Mouse (Mus musculus): ENCODE results near the gene Psmb4. TPM values are rescaled to one million over a fixed set of nuclear protein-coding genes. Genes with fewer than 3 reads are reported as not detected.

Gene Psmb4
- polyA plus RNA-seq, 1 experiment from 2014 or later, result 353 TPM

GRCm38 (mm10) chr3:94878618-94879017, 8.1 kb downstream of the Psmb4 start:
- Histone ChIP-seq H3K27me3 (ENCODE audit: control insufficient read depth, insufficient read depth, low read depth, low read length) (no peaks in the 10 kb centered on the region), H3K4me1 (ENCODE audit: control insufficient read depth, insufficient read depth, low read length) (no peaks in the 10 kb centered on the region), H3K36me3 (ENCODE audit: control insufficient read depth, insufficient read depth, low read length) (peaks cover 65% of the 10 kb centered on the region), H3K9ac (ENCODE audit: low read depth, low read length) (no peak overlapping the region), H3K9me3 (replicated peaks; ENCODE audit: control insufficient read depth, low read length, poor library complexity, severe bottlenecking) (no peaks in the 10 kb centered on the region), H3K27ac (ENCODE audit: low read length) (no peak overlapping the region), H3K4me3 (ENCODE audit: low read depth, low read length) (no peak overlapping the region), H3K4me2 (ENCODE audit: low read length) (no peak overlapping the region)
- WGBS, result 90% methylated on average over 6 of the region's 6 CpGs
- no peak for ATAC-seq

GRCm38 (mm10) chr3:94869011-94869410, 17.8 kb downstream of the Psmb4 start:
- no peak overlapping the region for H3K27ac ChIP-seq (ENCODE audit: low read length)
- no peaks in the 10 kb centered on the region for H3K4me1 ChIP-seq (ENCODE audit: control insufficient read depth, insufficient read depth, low read length)
- H3K27me3 ChIP-seq (ENCODE audit: control insufficient read depth, insufficient read depth, low read depth, low read length), result no peaks in the 10 kb centered on the region
- no peak for ATAC-seq
- 98% methylated on average over 3 of the region's 3 CpGs for WGBS
- no peak overlapping the region for H3K9ac ChIP-seq (ENCODE audit: low read depth, low read length)
- peaks cover 33% of the 10 kb centered on the region for H3K36me3 ChIP-seq (ENCODE audit: control insufficient read depth, insufficient read depth, low read length)
- no peaks in the 10 kb centered on the region for H3K9me3 ChIP-seq (replicated peaks; ENCODE audit: control insufficient read depth, low read length, poor library complexity, severe bottlenecking)
- H3K4me3 ChIP-seq (ENCODE audit: low read depth, low read length), result no peak overlapping the region
- no peak overlapping the region for H3K4me2 ChIP-seq (ENCODE audit: low read length)

- no peaks in the 10 kb centered on the region for H3K27me3 ChIP-seq (ENCODE audit: control insufficient read depth, insufficient read depth, low read depth, low read length)
- H3K36me3 ChIP-seq (ENCODE audit: control insufficient read depth, insufficient read depth, low read length), result peaks cover 32% of the 10 kb centered on the region
- no peaks in the 10 kb centered on the region for H3K4me1 ChIP-seq (ENCODE audit: control insufficient read depth, insufficient read depth, low read length)
- 81% methylated on average over 2 of the region's 2 CpGs for WGBS
- H3K27ac ChIP-seq (ENCODE audit: low read length), result no peak overlapping the region
- no peak overlapping the region for H3K4me3 ChIP-seq (ENCODE audit: low read depth, low read length)
- H3K9ac ChIP-seq (ENCODE audit: low read depth, low read length), result no peak overlapping the region
- H3K4me2 ChIP-seq (ENCODE audit: low read length), result no peak overlapping the region
- H3K9me3 ChIP-seq (replicated peaks; ENCODE audit: control insufficient read depth, low read length, poor library complexity, severe bottlenecking), result no peaks in the 10 kb centered on the region
- no peak for ATAC-seq
These were observed 27.3 kb downstream of the Psmb4 start for GRCm38 (mm10) chr3:94859471-94859870.

- Histone ChIP-seq H3K9ac (ENCODE audit: low read depth, low read length) (no peak overlapping the region), H3K27ac (ENCODE audit: low read length) (no peak overlapping the region), H3K27me3 (ENCODE audit: control insufficient read depth, insufficient read depth, low read depth, low read length) (no peaks in the 10 kb centered on the region), H3K4me1 (ENCODE audit: control insufficient read depth, insufficient read depth, low read length) (peaks cover 9% of the 10 kb centered on the region; the same call in 1 of the 2 replicates), H3K36me3 (ENCODE audit: control insufficient read depth, insufficient read depth, low read length) (peaks cover 16% of the 10 kb centered on the region), H3K9me3 (replicated peaks; ENCODE audit: control insufficient read depth, low read length, poor library complexity, severe bottlenecking) (no peaks in the 10 kb centered on the region), H3K4me2 (ENCODE audit: low read length) (no peak overlapping the region), H3K4me3 (ENCODE audit: low read depth, low read length) (no peak overlapping the region)
- no peak for ATAC-seq
- WGBS, result 92% methylated on average over 3 of the region's 3 CpGs
These were observed 34.5 kb downstream of the Psmb4 start for GRCm38 (mm10) chr3:94852215-94852614.

GRCm38 (mm10) chr3:94851731-94852130, 35.0 kb downstream of the Psmb4 start:
- no peak overlapping the region for H3K27ac ChIP-seq (ENCODE audit: low read length)
- H3K9ac ChIP-seq (ENCODE audit: low read depth, low read length), result no peak overlapping the region
- H3K4me3 ChIP-seq (ENCODE audit: low read depth, low read length), result no peak overlapping the region
- no peak for ATAC-seq
- peaks cover 9% of the 10 kb centered on the region; the same call in 1 of the 2 replicates for H3K4me1 ChIP-seq (ENCODE audit: control insufficient read depth, insufficient read depth, low read length)
- 72% methylated on average over 3 of the region's 3 CpGs for WGBS
- peaks cover 16% of the 10 kb centered on the region for H3K36me3 ChIP-seq (ENCODE audit: control insufficient read depth, insufficient read depth, low read length)
- H3K27me3 ChIP-seq (ENCODE audit: control insufficient read depth, insufficient read depth, low read depth, low read length), result no peaks in the 10 kb centered on the region
- H3K4me2 ChIP-seq (ENCODE audit: low read length), result no peak overlapping the region
- H3K9me3 ChIP-seq (replicated peaks; ENCODE audit: control insufficient read depth, low read length, poor library complexity, severe bottlenecking), result no peaks in the 10 kb centered on the region

GRCm38 (mm10) chr3:94849338-94849737, 37.4 kb downstream of the Psmb4 start:
- Histone ChIP-seq H3K4me2 (ENCODE audit: low read length) (no peak overlapping the region), H3K4me1 (ENCODE audit: control insufficient read depth, insufficient read depth, low read length) (peaks cover 12% of the 10 kb centered on the region; the same call in 1 of the 2 replicates), H3K27me3 (ENCODE audit: control insufficient read depth, insufficient read depth, low read depth, low read length) (no peaks in the 10 kb centered on the region), H3K9me3 (replicated peaks; ENCODE audit: control insufficient read depth, low read length, poor library complexity, severe bottlenecking) (no peaks in the 10 kb centered on the region), H3K4me3 (ENCODE audit: low read depth, low read length) (no peak overlapping the region), H3K36me3 (ENCODE audit: control insufficient read depth, insufficient read depth, low read length) (peaks cover under 1% of the 10 kb centered on the region; the same call in 1 of the 2 replicates), H3K9ac (ENCODE audit: low read depth, low read length) (no peak overlapping the region), H3K27ac (ENCODE audit: low read length) (no peak overlapping the region)
- peak; percentile 41 for ATAC-seq
- 23% methylated on average over 1 of the region's 1 CpGs for WGBS

GRCm38 (mm10) chr3:94847382-94847781, 39.4 kb downstream of the Psmb4 start:
- 98% methylated on average over 2 of the region's 2 CpGs for WGBS
- H3K36me3 ChIP-seq (ENCODE audit: control insufficient read depth, insufficient read depth, low read length), result no peaks in the 10 kb centered on the region
- H3K9ac ChIP-seq (ENCODE audit: low read depth, low read length), result no peak overlapping the region
- peaks cover 13% of the 10 kb centered on the region; the same call in 1 of the 2 replicates for H3K4me1 ChIP-seq (ENCODE audit: control insufficient read depth, insufficient read depth, low read length)
- no peak overlapping the region for H3K4me3 ChIP-seq (ENCODE audit: low read depth, low read length)
- no peak overlapping the region for H3K27ac ChIP-seq (ENCODE audit: low read length)
- H3K9me3 ChIP-seq (replicated peaks; ENCODE audit: control insufficient read depth, low read length, poor library complexity, severe bottlenecking), result no peaks in the 10 kb centered on the region
- no peak for ATAC-seq
- H3K4me2 ChIP-seq (ENCODE audit: low read length), result no peak overlapping the region
- no peaks in the 10 kb centered on the region for H3K27me3 ChIP-seq (ENCODE audit: control insufficient read depth, insufficient read depth, low read depth, low read length)

- Histone ChIP-seq H3K9me3 (replicated peaks; ENCODE audit: control insufficient read depth, low read length, poor library complexity, severe bottlenecking) (no peaks in the 10 kb centered on the region), H3K4me2 (ENCODE audit: low read length) (peak overlapping the region; percentile 90), H3K27me3 (ENCODE audit: control insufficient read depth, insufficient read depth, low read depth, low read length) (no peaks in the 10 kb centered on the region), H3K4me3 (ENCODE audit: low read depth, low read length) (peak overlapping the region; percentile 69), H3K9ac (ENCODE audit: low read depth, low read length) (peak overlapping the region; percentile 89), H3K36me3 (ENCODE audit: control insufficient read depth, insufficient read depth, low read length) (no peaks in the 10 kb centered on the region), H3K27ac (ENCODE audit: low read length) (peak overlapping the region; percentile 100), H3K4me1 (ENCODE audit: control insufficient read depth, insufficient read depth, low read length) (peaks cover 22% of the 10 kb centered on the region)
- ATAC-seq, result no peak
- 70% methylated on average over 5 of the region's 5 CpGs for WGBS
These were observed 47.7 kb downstream of the Psmb4 start for GRCm38 (mm10) chr3:94839101-94839500.

GRCm38 (mm10) chr3:94838631-94839030, 48.1 kb downstream of the Psmb4 start:
- Histone ChIP-seq H3K4me3 (ENCODE audit: low read depth, low read length) (peak overlapping the region; percentile 69), H3K9ac (ENCODE audit: low read depth, low read length) (peak overlapping the region; percentile 89), H3K9me3 (replicated peaks; ENCODE audit: control insufficient read depth, low read length, poor library complexity, severe bottlenecking) (no peaks in the 10 kb centered on the region), H3K27ac (ENCODE audit: low read length) (peak overlapping the region; percentile 100), H3K4me1 (ENCODE audit: control insufficient read depth, insufficient read depth, low read length) (peaks cover 22% of the 10 kb centered on the region), H3K4me2 (ENCODE audit: low read length) (peak overlapping the region; percentile 90), H3K36me3 (ENCODE audit: control insufficient read depth, insufficient read depth, low read length) (no peaks in the 10 kb centered on the region), H3K27me3 (ENCODE audit: control insufficient read depth, insufficient read depth, low read depth, low read length) (no peaks in the 10 kb centered on the region)
- 9% methylated on average over 9 of the region's 9 CpGs for WGBS
- no peak for ATAC-seq

Data from midbrain, embryonic 16.5 days (tissue).